Mouse (Mus musculus): Measurements from ENCODE around the gene Fam71b.

The Fam71b gene

DNA sequence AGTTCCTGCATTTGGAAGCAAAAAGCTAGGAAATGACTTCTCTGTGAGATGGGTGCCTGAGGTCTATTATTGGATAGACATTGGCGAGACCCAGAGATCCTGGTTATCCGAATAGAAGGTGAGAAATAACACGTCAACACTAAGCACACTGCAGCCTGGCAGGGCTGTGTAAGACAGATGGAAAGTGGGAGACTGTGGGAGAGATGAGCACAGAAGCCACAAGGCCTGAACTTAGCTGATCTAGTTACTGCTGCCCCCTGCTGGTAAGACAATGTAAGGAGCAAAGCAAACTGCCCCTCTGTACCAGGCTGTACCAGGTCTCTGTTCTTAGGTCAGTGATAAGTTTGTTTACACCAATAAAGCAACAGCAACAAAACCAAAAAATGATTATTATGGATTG, 34.8 kb downstream of the Fam71b start:
- peak; percentile 75 for DNase-seq (ENCODE audit: low spot score)

DNA sequence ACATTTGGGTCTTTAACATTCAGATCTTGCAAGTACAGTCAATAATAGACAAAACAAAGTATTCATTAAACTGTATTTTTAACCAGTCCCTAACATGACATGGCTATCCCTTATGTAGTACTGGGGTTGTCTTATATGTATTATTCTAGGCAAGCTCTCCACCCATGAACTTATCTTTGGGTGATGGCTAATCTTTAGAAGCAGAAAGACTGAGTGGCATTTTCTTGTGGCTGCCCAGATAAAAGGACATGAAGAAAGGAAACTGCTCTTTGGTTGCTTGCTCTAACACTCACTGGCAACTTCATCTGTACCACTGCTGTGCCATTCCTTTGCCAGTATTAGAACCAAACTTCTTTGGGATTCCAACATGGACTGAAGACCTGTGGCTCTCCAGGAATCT, 39.0 kb downstream of the Fam71b start:
- DNase-seq (ENCODE audit: low spot score): no peak

DNA sequence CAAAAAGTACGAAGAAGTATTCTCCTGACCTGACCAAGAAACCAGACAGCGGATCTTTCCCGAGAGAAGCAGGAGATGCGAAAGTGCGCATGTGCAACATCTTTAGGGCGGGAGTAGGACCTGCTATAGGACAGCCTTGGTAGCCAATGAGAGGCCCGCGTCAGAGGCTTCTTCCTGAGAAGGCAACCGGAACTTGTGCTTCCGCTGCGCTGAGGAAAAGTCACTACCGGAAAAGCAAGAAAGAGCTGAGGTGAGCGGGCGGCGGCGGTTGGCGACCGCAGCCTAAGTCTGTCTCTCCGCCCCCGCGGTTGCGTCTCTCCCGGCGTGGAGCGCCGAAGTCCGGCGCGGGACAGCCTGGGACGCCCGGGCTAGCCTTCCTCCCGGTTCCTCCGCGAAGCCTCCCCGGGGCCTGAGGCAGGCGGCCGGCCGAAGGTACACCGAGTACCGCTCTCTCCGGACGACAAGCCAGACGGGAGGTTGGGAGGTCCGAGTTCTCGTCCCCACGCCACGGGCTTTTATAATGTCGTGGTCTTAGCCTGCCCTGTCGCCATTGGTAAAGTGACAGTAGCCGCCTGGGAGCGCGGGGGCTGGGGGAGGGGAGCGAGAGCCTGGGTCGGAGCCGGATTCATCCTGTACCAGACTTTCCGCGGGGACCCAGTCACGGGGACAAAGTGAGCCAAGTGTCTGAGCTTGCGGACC, 40.5 kb downstream of the Fam71b start, which contains the start of gene Med7:
Med7 (plus strand) TSS at position 166 of the 699 bp plus-strand sequence.
- DNase-seq (ENCODE audit: low spot score): peak; percentile 95

DNA sequence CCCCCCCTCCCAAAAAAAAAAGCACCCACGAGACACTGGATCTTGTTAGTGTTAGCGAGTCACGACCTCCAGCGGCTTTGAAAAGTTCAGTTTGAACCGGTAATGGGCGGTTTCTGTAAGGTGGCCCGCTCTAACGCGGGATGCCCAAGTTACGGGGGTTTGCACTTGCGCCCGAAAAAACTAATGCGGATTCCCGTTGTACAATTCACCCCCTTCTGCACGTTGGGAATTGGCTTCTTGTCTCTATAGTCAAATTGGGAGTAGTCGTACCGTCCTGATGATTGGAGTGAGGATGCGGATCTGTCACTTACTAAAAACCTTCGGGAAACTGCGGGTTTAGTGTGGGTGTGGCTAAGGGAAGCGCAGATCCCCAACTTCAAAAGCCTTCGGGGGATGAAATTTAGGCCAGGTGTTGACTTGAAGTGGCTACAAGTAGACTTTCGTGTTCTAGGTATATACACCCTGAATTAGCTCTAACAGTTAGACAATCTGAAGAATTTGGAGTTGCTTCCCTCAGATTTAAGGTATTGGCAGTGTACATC, 41.2 kb downstream of the Fam71b start:
- no peak for DNase-seq (ENCODE audit: low spot score)

- DNase-seq (ENCODE audit: low spot score): no peak
These were observed 42.7 kb downstream of the Fam71b start for GRCm38 (mm10) chr11:46439005-46439543.

GRCm38 (mm10) chr11:46441774-46442173, 45.4 kb downstream of the Fam71b start:
- DNase-seq (ENCODE audit: low spot score): no peak

GRCm38 (mm10) chr11:46443152-46443551, 46.8 kb downstream of the Fam71b start:
- DNase-seq (ENCODE audit: low spot score): no peak

- DNase-seq (ENCODE audit: low spot score): no peak
These were observed 47.6 kb downstream of the Fam71b start for GRCm38 (mm10) chr11:46443979-46444378.

- no peak for DNase-seq (ENCODE audit: low spot score)
These were observed 49.8 kb downstream of the Fam71b start for GRCm38 (mm10) chr11:46446150-46446549.

- DNase-seq (ENCODE audit: low spot score): no peak
These were observed 51.5 kb downstream of the Fam71b start for GRCm38 (mm10) chr11:46447644-46448484.

DNA sequence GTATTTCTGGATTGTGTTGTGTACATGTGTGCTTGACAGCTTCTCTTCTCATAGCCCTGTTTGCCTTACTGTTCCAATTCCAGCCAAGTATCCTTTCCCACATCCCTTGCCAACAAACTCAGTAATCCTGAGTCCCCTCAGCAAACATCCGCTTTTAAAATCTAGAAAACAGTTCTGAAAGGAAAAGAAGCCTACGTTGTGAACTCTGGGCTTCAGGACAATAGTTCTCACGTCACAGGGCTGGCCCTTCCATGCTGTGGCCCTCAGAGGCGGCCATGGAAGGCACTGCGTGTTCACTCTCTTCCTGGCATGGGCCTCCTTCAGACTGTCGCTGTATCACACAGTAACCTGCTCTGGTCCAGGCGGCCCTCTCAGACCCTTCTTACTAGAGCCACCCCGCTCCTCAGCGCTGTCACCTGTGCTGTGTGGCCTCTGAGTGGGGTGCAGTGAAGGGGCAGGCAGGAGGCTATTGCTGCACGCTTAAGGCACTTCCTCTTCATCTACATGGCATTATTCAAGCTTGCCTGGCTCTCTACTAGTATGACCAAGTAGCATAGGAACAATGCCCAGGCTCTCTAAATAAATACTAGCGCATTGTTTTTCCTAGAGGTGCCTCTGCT, 53.2 kb downstream of the Fam71b start:
- DNase-seq (ENCODE audit: low spot score): no peak

DNA sequence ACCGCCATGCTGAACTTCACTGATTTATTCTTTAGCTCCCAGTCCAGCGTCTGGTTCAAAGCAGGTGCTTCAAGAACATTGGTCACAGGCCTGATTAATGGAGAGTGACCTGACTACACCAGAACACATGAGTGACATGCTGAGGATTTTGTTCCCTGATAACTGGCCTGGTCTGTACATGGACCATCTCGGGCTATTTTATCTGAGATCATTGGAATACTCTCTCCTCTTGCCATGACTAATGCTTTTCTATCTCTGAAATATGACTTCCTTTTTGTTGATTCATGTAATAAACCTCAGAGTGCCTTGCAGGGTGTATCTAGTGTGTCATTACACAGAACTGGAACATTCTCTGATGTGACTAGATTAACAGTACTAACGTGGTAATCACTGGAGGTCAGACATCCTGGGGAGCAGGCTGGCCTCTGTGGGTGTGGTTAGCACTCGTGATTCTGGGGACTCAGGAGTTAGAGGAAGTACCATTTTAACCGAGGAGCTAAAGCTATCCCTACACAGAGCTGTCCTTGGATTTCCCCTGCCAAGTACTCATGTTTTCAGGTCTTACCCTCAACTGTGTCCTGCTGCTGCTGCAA, 58.2 kb downstream of the Fam71b start, which contains the start of gene Havcr2:
Havcr2 (plus strand) TSS at position 483 of the 593 bp plus-strand sequence.
- no peak for DNase-seq (ENCODE audit: low spot score)

Measured in urinary bladder, postnatal 14 days (tissue).